Mouse (Mus musculus) midbrain, postnatal 0 days (tissue): Measurements from ENCODE around the gene Gmcl1. TPM values are rescaled to one million over a fixed set of nuclear protein-coding genes. Genes with fewer than 3 reads are reported as not detected.

ENCODE experiments used
- ATAC-seq: fragments of 200-750 bp; cut with Nextera tagmentation; 2 replicates; pipeline ENCODE4 v1.8.0; 2017; ENCODE audit warnings: moderate number of reproducible peaks, mild to moderate bottlenecking, moderate TSS enrichment, moderate library complexity; ENCODE audit not compliant: low FRiP score
- DNase-seq: peaks from one replicate; pipeline ENCODE4 v3.0.0-alpha.2; 2015; ENCODE audit warnings: low spot score
- H3K27ac ChIP-seq: fragments of 300-500 bp; sonication (generic); 2 replicates; pipeline ENCODE4 v1.5.1; 2014; ENCODE audit warnings: low read depth, mild to moderate bottlenecking, low read length, mixed read lengths
- H3K27me3 ChIP-seq: fragments of 300-500 bp; sonication (generic); 2 replicates; pipeline ENCODE4 v1.6.1; 2014; ENCODE audit warnings: low read length, control low read depth, mixed read lengths; ENCODE audit not compliant: insufficient read depth
- H3K36me3 ChIP-seq: fragments of 300-500 bp; sonication (generic); 2 replicates; pipeline ENCODE4 v1.6.1; 2014; ENCODE audit warnings: low read length, control low read depth, mixed read lengths; ENCODE audit not compliant: insufficient read depth
- H3K4me1 ChIP-seq: fragments of 300-500 bp; sonication (generic); 2 replicates; pipeline ENCODE4 v1.6.1; 2014; ENCODE audit warnings: mild to moderate bottlenecking, control low read depth, antibody characterized with exemption, low read length, mixed read lengths; ENCODE audit not compliant: insufficient read depth
- H3K4me2 ChIP-seq: fragments of 300-500 bp; sonication (generic); 2 replicates; pipeline ENCODE4 v1.6.1; 2014; ENCODE audit warnings: low read depth, mild to moderate bottlenecking, low read length, mixed read lengths; ENCODE audit not compliant: poor library complexity, severe bottlenecking
- H3K4me3 ChIP-seq: fragments of 300-500 bp; sonication (generic); 2 replicates; pipeline ENCODE4 v1.5.1; 2014; ENCODE audit warnings: low read depth, mild to moderate bottlenecking, low read length, moderate library complexity
- H3K9ac ChIP-seq: fragments of 300-500 bp; sonication (generic); replicated peaks from 2 replicates; pipeline ENCODE4 v1.6.1; 2014; ENCODE audit warnings: mild to moderate bottlenecking, low read length, moderate library complexity, mixed read lengths; ENCODE audit not compliant: poor library complexity, severe bottlenecking
- H3K9me3 ChIP-seq: fragments of 300-500 bp; sonication (generic); 2 replicates; pipeline ENCODE4 v1.6.1; 2016; ENCODE audit warnings: low read length, control low read depth
- CTCF ChIP-seq: IDR thresholded peaks from 2 replicates; pipeline ENCODE4 v1.5.1; 2016; ENCODE audit warnings: antibody characterized with exemption, mild to moderate bottlenecking
- WGBS: fragments of 180-500 bp; shearing (Covaris S2); extraction: QIAGEN DNeasy Blood & Tissue Kit; methylation state at CpG from one replicate; pipeline ENCODE4 v1.1.7; 2014; 5-methylcytosine and 5-hydroxymethylcytosine counted together
- polyA plus RNA-seq: library from polyadenylated mRNA; unstranded; fragments of >200 nt; fragmentation: Nextera tagmentation; extraction: Ambion mirVana; gene quantifications from 2 replicates; pipeline ENCODE4 v1.2.1, GENCODE M21; 2015
- total RNA-seq: library from RNA; depleted of rRNA; stranded (reverse); fragments of >200 nt; gene quantifications from 2 replicates; pipeline ENCODE4 v1.2.3, GENCODE M21; 2014

Gene Gmcl1
- total and polyA plus RNA-seq, 2 experiments from 2014 or later: 18.0 to 22.4 TPM

DNA sequence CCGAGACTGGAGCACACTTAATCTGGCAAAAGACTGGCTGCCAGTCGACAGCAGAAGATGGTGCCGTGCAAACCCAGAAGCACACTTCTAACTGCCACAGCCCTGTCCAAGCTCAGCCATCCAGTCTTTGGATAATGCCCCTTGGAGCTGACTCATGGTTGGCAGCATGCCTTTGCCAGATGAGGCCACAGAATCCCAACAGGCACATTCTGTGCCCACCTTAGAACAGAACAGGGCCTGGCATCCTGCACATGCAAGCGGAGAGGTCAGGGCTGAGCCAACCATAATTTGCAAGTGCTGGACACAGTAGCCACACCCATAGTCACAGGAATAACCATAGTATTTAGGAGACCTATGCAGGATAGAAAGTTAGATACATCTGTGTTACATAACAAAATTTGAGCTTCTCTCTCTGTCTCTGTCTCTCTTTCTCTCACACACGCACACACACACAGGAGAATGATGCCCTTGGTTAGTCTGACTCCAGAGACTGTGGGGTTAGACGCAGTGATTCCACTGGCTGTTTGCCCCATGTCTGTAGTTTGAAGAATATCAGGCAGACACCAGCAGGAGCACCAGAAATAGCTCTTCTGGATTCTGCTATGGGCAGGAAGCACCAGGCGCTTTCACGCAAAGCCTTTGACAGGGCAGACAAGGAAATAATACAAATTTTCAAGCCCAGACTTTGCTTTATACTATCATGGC is 43.0 kb upstream of the Gmcl1 start:
- WGBS: 77% methylated on average over 8 of the region's 8 CpGs
- Histone ChIP-seq H3K4me3 (no peak overlapping the region), H3K9me3 (no peaks in the 10 kb centered on the region), H3K27ac (no peak overlapping the region), H3K9ac (no peak overlapping the region), H3K27me3 (no peaks in the 10 kb centered on the region), H3K36me3 (no peaks in the 10 kb centered on the region), H3K4me1 (no peaks in the 10 kb centered on the region), H3K4me2 (no peak overlapping the region)
- no peak for DNase-seq
- ATAC-seq: no peak
- TF ChIP-seq CTCF: no peak

DNA sequence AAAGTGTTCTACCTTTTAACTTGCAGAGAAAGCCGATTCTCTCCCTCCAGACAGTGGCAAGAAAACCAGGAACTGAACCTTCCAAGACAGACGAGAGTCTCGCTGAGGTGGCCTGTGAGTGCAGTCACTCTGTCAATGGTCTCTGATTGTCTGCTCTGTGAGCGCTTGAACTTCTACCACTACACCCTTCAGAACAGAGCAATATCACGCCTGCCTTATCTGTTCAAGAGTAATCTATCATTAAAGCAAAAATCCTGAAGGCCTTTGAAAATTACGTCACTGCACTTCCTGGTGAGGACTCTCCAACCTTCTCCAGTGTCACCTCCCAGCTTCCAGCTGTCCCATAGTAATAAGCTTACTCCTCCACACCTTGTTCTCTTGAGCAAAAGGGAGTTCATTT is 41.8 kb upstream of the Gmcl1 start:
- WGBS: 80% methylated on average over 6 of the region's 6 CpGs

DNA sequence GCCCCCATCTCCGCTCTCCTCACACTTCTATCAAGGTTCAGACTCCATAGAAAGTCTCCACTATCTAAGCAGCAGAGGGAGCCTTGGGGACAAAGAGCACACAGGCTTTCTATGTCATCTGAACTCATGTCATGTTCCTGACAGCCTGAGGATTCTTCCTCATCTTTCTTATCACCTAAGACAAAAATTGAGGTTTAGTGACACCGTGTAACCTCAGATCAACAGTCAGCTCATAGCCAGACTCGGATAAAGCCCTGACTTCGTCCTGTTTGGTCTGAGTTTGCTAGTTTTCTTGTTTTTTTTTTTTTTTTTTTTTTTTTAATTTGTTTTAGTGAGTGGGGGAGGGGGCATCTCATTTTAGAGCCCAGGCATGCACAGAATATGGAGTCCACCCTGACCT is 40.6 kb upstream of the Gmcl1 start:
- no peaks in the 10 kb centered on the region for H3K36me3 ChIP-seq
- TF ChIP-seq CTCF: no peak

More for the DNA sequence above, 41.8 kb upstream of the Gmcl1 start:
- no peaks in the 10 kb centered on the region for H3K27me3 ChIP-seq
- no peak overlapping the region for H3K9ac ChIP-seq
- ATAC-seq: no peak
- no peak overlapping the region for H3K27ac ChIP-seq
- TF ChIP-seq CTCF: no peak
- H3K4me3 ChIP-seq: no peak overlapping the region
- H3K4me2 ChIP-seq: no peak overlapping the region
- no peaks in the 10 kb centered on the region for H3K36me3 ChIP-seq
- DNase-seq: no peak
- no peaks in the 10 kb centered on the region for H3K9me3 ChIP-seq
- no peaks in the 10 kb centered on the region for H3K4me1 ChIP-seq

DNA sequence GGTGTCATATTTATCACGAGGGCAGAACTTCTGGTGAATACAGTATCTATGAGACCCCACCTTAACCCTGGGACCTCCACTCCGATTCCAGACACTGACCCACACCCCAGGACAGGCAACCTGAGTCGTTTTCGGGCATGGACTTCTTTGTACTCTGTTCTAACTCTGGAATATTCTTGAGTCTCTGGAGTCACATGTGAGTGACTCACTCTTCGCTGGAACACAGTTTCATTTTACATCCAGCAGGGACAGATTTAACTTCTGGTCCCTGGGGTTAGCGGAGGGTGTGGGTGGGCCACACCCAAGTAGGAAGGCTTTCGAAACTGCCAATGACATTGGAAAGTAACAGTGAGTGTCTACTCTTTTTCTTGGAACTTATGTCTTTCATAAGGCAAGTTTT is 39.4 kb upstream of the Gmcl1 start:
- Histone ChIP-seq H3K4me3 (no peak overlapping the region), H3K27me3 (no peaks in the 10 kb centered on the region), H3K4me1 (no peaks in the 10 kb centered on the region), H3K4me2 (no peak overlapping the region), H3K36me3 (no peaks in the 10 kb centered on the region), H3K9me3 (no peaks in the 10 kb centered on the region), H3K9ac (no peak overlapping the region), H3K27ac (no peak overlapping the region)
- WGBS: 80% methylated on average over 7 of the region's 7 CpGs
- ATAC-seq (no peak), DNase-seq (no peak)
- TF ChIP-seq CTCF: no peak

More for the DNA sequence above, 40.6 kb upstream of the Gmcl1 start:
- Histone ChIP-seq H3K27me3 (no peaks in the 10 kb centered on the region), H3K9ac (no peak overlapping the region), H3K4me2 (no peak overlapping the region), H3K27ac (no peak overlapping the region), H3K4me3 (no peak overlapping the region), H3K9me3 (no peaks in the 10 kb centered on the region), H3K4me1 (no peaks in the 10 kb centered on the region)
- 91% methylated on average over 4 of the region's 4 CpGs for WGBS
- DNase-seq (no peak), ATAC-seq (no peak)

DNA sequence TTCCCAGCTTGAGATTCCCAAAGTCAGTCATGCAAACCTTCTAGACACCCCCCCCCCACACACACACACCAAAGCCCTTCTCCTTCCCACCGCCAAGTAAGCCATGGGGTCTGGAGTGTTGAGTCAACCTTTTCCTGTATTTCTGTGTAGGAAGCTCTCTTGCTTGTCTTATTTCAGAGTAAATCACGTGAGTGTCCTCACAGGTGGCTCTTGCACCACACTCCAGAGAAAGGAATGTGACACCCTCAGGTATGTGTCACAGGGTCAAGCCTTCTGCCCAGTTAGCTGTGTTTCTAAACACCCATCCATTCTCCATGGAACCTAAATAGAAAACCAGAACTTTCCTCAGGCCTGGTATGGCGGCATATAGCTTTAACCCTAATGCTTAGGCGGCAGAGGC is 35.8 kb upstream of the Gmcl1 start:
- Histone ChIP-seq H3K9ac (no peak overlapping the region), H3K4me1 (no peaks in the 10 kb centered on the region), H3K27ac (no peak overlapping the region), H3K36me3 (no peaks in the 10 kb centered on the region), H3K9me3 (no peaks in the 10 kb centered on the region), H3K4me2 (no peak overlapping the region), H3K4me3 (no peak overlapping the region), H3K27me3 (no peaks in the 10 kb centered on the region)
- ATAC-seq: no peak
- 93% methylated on average over 4 of the region's 4 CpGs for WGBS
- no peak for DNase-seq
- no peak for TF ChIP-seq CTCF

DNA sequence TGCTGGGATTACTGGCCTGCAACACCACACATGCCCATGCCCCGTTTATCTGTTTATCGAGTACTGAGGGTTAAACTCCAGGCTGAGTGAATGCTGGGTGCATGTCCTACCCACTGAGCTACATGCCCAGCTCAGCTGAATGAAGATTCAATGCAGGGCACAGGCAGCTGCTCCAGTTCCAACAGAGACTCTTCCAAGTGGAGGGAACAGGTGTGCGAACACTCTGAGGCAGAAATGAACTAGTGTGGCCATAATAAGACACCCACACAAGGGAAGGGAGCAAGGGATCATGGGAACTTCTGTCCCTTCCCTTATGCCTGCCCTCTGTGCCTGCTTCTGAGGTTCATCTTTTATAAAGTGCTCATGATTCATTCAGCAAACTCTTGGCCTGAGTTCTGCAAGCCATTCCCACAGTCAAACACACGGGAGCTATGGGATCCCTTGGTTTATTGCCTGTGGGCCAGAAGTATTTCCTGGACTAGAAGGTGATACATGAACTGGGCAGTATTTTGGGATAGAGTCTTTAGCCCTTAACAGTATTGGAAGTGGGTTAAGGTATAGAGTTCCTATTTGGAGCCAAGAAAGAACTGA is 35.1 kb upstream of the Gmcl1 start:
- ATAC-seq (no peak), DNase-seq (no peak)
- Histone ChIP-seq H3K9ac (no peak overlapping the region), H3K4me1 (no peaks in the 10 kb centered on the region), H3K27me3 (no peaks in the 10 kb centered on the region), H3K4me2 (no peak overlapping the region), H3K36me3 (no peaks in the 10 kb centered on the region), H3K9me3 (no peaks in the 10 kb centered on the region), H3K4me3 (no peak overlapping the region), H3K27ac (no peak overlapping the region)
- no peak for TF ChIP-seq CTCF
- 90% methylated on average over 4 of the region's 4 CpGs for WGBS
